Mouse (Mus musculus) stomach, embryonic 16.5 days (tissue): ENCODE measurements around the gene Fer1l5. TPM values are rescaled to one million over a fixed set of nuclear protein-coding genes. Genes with fewer than 3 reads are reported as not detected.

Experiments
- ATAC-seq: fragments of 200-750 bp; cut with Nextera tagmentation; 2 replicates; pipeline ENCODE4 v1.8.0; 2017; ENCODE audit warnings: moderate number of reproducible peaks, moderate TSS enrichment; ENCODE audit not compliant: insufficient read depth, low FRiP score
- H3K27ac ChIP-seq: fragments of 300-500 bp; sonication (generic); 2 replicates; pipeline ENCODE4 v1.5.1; 2014; ENCODE audit warnings: low read length
- H3K27me3 ChIP-seq: fragments of 300-500 bp; sonication (generic); 2 replicates; pipeline ENCODE4 v1.6.1; 2014; ENCODE audit warnings: low read length, control low read depth, mixed read lengths; ENCODE audit not compliant: control insufficient read depth, insufficient read depth
- H3K36me3 ChIP-seq: fragments of 300-500 bp; sonication (generic); 2 replicates; pipeline ENCODE4 v1.6.1; 2014; ENCODE audit warnings: low read length; ENCODE audit not compliant: control insufficient read depth, insufficient read depth
- H3K4me1 ChIP-seq: fragments of 300-500 bp; sonication (generic); 2 replicates; pipeline ENCODE4 v1.6.1; 2014; ENCODE audit warnings: low read length, control low read depth, mixed read lengths; ENCODE audit not compliant: control insufficient read depth, insufficient read depth
- H3K4me2 ChIP-seq: fragments of 300-500 bp; sonication (generic); 2 replicates; pipeline ENCODE4 v1.6.1; 2014; ENCODE audit warnings: low read depth, low read length, mixed read lengths
- H3K4me3 ChIP-seq: fragments of 300-500 bp; sonication (generic); replicated peaks from 2 replicates; pipeline ENCODE4 v1.5.1; 2014; ENCODE audit warnings: mild to moderate bottlenecking, low read length
- H3K9ac ChIP-seq: fragments of 300-500 bp; sonication (generic); 2 replicates; pipeline ENCODE4 v1.6.1; 2014; ENCODE audit warnings: low read length
- H3K9me3 ChIP-seq: fragments of 300-500 bp; sonication (generic); replicated peaks from 2 replicates; pipeline ENCODE4 v1.6.1; 2016; ENCODE audit warnings: low read length, control low read depth; ENCODE audit not compliant: control insufficient read depth
- WGBS: fragments of 180-500 bp; shearing (Covaris S2); extraction: QIAGEN DNeasy Blood & Tissue Kit; methylation state at CpG from one replicate; pipeline ENCODE4 v1.1.7; 2014; 5-methylcytosine and 5-hydroxymethylcytosine counted together
- polyA plus RNA-seq: library from polyadenylated mRNA; unstranded; fragments of >200 nt; fragmentation: Nextera tagmentation; extraction: Ambion mirVana; gene quantifications from 2 replicates; pipeline ENCODE4 v1.2.1, GENCODE M21; 2015

Gene Fer1l5
- polyA plus RNA-seq, 1 experiment from 2014 or later, result 0.96 TPM

DNA sequence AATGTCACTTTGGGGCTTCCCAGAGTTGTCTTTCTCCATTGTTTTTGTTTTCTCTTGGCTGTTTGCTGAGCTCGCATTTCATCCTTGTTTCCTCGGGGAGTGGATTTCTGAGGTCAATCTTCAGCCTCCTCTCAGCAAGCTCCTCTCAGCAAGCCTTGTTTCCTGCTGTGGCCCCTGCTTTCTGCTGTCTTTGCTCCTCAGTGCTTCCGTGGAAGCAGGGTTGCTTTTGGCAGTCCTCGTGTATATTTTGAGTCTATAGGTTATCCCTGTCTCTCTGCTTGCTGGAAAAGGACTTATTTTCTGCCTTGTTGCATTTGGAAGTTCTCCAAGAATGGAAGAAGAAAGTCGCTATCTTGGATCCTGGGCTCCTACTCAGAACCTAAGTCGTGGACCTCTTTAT lies 24.9 kb downstream of the Fer1l5 start:
- Histone ChIP-seq H3K4me2 (no peak overlapping the region), H3K27ac (no peak overlapping the region), H3K27me3 (no peaks in the 10 kb centered on the region), H3K9me3 (no peaks in the 10 kb centered on the region), H3K4me1 (no peaks in the 10 kb centered on the region), H3K9ac (no peak overlapping the region), H3K36me3 (no peaks in the 10 kb centered on the region), H3K4me3 (no peak overlapping the region)
- 26% methylated on average over 6 of the region's 6 CpGs for WGBS
- no peak for ATAC-seq

DNA sequence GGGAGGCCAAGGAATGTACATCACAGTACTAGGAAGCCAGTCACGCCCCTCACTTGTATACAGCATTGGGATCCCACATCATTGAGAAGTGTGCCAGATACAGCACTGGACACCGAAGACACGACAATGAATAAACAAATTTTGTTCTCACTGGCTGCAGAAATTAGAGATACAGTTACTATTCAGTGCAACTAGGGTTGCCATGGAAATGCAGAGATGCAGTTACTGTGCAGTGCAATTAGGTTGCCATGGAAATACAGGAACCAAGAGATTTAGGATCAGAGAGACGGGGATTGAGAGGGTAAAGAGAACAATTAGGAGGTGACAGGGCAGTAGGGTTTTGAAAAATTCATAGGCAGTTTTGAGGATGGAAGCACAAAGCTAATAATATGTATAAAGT lies 29.4 kb downstream of the Fer1l5 start:
- no peaks in the 10 kb centered on the region for H3K4me1 ChIP-seq
- H3K27me3 ChIP-seq, result no peaks in the 10 kb centered on the region
- no peak overlapping the region for H3K4me2 ChIP-seq
- no peak overlapping the region for H3K9ac ChIP-seq
- H3K27ac ChIP-seq, result no peak overlapping the region
- no peak overlapping the region for H3K4me3 ChIP-seq
- ATAC-seq, result no peak
- no peaks in the 10 kb centered on the region for H3K36me3 ChIP-seq
- H3K9me3 ChIP-seq, result no peaks in the 10 kb centered on the region
- WGBS, result 48% methylated on average over 4 of the region's 4 CpGs

DNA sequence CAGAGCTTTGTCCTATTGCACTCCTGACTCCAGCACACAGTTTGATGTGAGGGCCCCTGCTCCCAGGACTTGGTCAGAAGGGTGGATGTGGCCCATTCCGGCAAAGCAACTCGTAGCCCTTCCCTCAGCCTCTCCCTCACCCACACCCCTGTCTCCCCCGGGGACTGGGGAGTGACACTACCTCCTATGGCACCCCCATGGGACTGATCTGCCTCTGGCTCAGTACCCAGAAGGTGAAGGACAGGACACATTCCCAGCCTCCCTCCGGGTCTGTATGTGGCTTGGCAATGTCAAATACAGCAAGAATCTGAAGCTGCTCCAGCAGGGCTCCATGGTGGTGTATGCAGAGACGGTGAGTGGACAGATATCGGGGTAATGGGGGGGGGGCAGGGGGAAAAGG lies 32.4 kb downstream of the Fer1l5 start:
- Histone ChIP-seq H3K4me1 (no peaks in the 10 kb centered on the region), H3K4me2 (no peak overlapping the region), H3K27me3 (no peaks in the 10 kb centered on the region), H3K27ac (no peak overlapping the region), H3K36me3 (no peaks in the 10 kb centered on the region), H3K9me3 (no peaks in the 10 kb centered on the region), H3K4me3 (no peak overlapping the region), H3K9ac (no peak overlapping the region)
- 68% methylated on average over 6 of the region's 6 CpGs for WGBS
- no peak for ATAC-seq

DNA sequence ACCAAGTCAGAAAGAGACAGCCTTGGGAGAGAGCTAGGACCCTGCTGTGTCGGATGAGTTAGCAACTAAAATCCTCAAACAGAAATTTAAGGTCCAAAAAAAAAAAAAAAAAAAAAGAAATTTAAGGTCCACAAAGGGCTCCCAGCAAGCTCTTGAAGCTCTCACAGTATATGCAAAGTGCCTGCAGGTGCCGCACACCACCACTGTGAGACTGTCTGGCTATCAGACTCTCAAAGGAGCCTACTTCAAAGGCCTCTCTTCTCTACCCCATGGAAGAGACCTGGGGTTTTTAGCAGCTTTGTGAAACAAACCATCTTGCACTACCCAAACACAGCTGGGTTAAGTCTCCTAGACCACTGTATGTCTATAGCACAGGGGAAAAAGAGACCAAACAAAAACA lies 57.4 kb downstream of the Fer1l5 start:
- WGBS, result 88% methylated on average over 2 of the region's 2 CpGs

DNA sequence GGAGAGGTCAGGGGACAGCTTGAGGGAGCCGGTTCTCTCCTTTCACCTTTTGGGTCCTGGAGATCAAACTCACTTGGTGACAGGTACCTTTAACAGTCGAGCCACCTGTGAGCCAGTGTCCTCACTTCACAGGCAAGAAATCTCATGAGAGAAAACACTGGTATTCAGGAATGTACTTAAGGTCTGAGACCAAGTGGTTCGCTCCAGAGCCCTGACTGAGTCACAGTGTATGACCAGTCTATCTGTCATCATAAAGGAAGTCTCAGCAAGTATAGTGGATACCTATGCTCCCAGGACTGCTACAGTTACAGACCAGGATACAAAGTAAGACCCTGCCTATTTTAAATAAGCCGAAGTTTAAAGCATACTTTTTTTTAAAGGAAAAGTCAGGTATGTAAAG lies 60.9 kb downstream of the Fer1l5 start:
- no peak overlapping the region for H3K27ac ChIP-seq
- H3K9me3 ChIP-seq, result no peaks in the 10 kb centered on the region
- H3K4me1 ChIP-seq, result no peaks in the 10 kb centered on the region
- H3K4me3 ChIP-seq, result no peak overlapping the region
- H3K4me2 ChIP-seq, result no peak overlapping the region
- peaks cover 6% of the 10 kb centered on the region; the same call in 1 of the 2 replicates for H3K36me3 ChIP-seq
- no peak overlapping the region for H3K9ac ChIP-seq
- H3K27me3 ChIP-seq, result no peaks in the 10 kb centered on the region
- ATAC-seq, result no peak
- WGBS, result 72% methylated on average over 4 of the region's 4 CpGs

More for the DNA sequence above, 57.4 kb downstream of the Fer1l5 start:
- H3K4me1 ChIP-seq, result no peaks in the 10 kb centered on the region
- no peak for ATAC-seq
- H3K9ac ChIP-seq, result no peak overlapping the region
- H3K9me3 ChIP-seq, result no peaks in the 10 kb centered on the region
- no peak overlapping the region for H3K4me2 ChIP-seq
- H3K27me3 ChIP-seq, result no peaks in the 10 kb centered on the region
- H3K4me3 ChIP-seq, result no peak overlapping the region
- no peaks in the 10 kb centered on the region; the same call in 1 of the 2 replicates for H3K36me3 ChIP-seq
- no peak overlapping the region for H3K27ac ChIP-seq

DNA sequence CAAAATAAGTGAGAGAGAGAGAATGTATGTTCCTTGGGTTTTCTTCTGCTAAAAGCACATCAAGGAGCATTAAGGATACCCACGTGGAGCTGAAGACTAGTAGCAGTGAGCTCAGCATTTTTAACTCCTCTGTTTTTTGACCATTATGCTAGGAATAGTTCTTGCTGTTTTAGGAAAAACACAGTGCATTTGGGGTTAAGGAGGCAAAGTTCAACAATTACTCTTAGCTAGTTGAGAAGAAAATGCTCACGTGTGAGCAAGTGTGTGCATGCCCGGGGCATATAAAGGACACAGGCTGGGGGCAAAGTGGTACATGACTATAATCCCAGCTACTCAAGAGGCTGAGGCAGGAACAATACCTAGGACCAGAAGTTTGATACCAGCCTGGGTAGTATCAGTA lies 61.5 kb downstream of the Fer1l5 start:
- no peak overlapping the region for H3K27ac ChIP-seq
- no peak overlapping the region for H3K4me3 ChIP-seq
- H3K27me3 ChIP-seq, result no peaks in the 10 kb centered on the region
- no peak overlapping the region for H3K4me2 ChIP-seq
- WGBS, result 92% methylated on average over 3 of the region's 3 CpGs
- no peak for ATAC-seq
- H3K9ac ChIP-seq, result no peak overlapping the region
- peaks cover 9% of the 10 kb centered on the region; the same call in 1 of the 2 replicates for H3K36me3 ChIP-seq
- H3K4me1 ChIP-seq, result no peaks in the 10 kb centered on the region
- no peaks in the 10 kb centered on the region for H3K9me3 ChIP-seq

DNA sequence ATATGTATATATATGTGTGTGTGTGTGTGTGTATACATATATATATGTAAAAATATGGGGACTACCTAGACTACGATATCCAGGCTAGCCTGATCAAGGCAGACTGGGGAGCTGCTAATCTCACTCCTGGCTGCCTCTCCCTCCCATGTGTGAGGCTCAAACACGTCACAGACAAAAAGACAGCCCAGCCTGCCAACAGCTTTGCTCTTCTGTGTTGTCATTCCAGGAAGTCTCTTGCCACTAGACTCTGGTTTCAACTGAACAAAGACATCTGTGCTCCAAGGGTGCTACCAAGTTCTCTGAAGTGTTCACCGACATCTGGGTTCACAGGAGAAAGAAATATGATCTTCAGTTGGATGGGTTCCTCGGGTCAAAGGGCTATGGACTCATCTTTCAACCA lies 63.0 kb downstream of the Fer1l5 start:
- H3K4me2 ChIP-seq, result no peak overlapping the region
- H3K9me3 ChIP-seq, result no peaks in the 10 kb centered on the region
- H3K4me3 ChIP-seq, result no peak overlapping the region
- ATAC-seq, result no peak
- H3K27ac ChIP-seq, result no peak overlapping the region
- no peaks in the 10 kb centered on the region for H3K4me1 ChIP-seq
- peaks cover 11% of the 10 kb centered on the region; the same call in 1 of the 2 replicates for H3K36me3 ChIP-seq
- H3K27me3 ChIP-seq, result no peaks in the 10 kb centered on the region
- 65% methylated on average over 4 of the region's 4 CpGs for WGBS
- H3K9ac ChIP-seq, result no peak overlapping the region

DNA sequence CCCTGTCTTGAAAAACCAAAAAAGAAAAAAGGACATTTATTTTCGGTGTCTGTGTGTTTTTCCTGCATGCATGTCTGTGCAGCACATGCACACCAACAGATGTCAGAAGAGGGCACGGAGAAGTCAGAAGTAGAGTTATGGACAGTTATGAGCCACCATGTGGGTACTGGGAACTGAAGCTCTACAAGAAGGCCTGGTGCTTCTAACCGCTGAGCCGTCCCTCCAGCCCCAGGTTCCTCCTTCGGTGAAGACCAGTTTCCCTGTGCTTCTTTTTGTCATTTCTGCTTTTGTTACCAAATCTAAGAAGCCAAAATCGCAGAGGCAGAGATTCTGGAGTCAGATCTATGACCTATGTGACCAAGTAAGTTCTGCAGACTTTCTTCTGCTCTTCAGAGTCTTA lies 64.4 kb downstream of the Fer1l5 start:
- H3K4me1 ChIP-seq, result no peaks in the 10 kb centered on the region
- H3K4me3 ChIP-seq, result no peak overlapping the region
- no peak overlapping the region for H3K4me2 ChIP-seq
- 94% methylated on average over 6 of the region's 6 CpGs for WGBS
- peaks cover 11% of the 10 kb centered on the region; the same call in 1 of the 2 replicates for H3K36me3 ChIP-seq
- no peak overlapping the region for H3K27ac ChIP-seq
- no peak for ATAC-seq
- no peaks in the 10 kb centered on the region for H3K27me3 ChIP-seq
- H3K9ac ChIP-seq, result no peak overlapping the region
- H3K9me3 ChIP-seq, result no peaks in the 10 kb centered on the region

DNA sequence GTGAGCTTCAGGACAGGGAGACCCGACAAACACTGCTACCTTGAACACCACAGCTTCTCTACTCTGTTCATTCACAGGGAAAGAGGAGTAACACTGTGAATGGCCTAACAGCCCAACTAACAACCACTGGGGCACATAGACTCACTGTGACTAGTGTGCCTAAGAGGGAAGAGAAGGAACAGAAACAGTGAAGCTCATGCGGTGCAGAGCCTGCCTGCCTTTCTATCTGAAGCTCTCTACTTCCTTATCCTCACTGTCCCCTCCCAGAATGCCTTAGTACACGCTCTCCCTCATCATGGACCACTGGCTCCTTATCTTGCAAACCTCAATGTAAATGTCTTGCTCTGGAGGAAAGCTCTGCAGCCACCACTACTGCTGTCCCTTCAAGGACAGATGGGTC lies 65.1 kb downstream of the Fer1l5 start:
- no peak for ATAC-seq
- Histone ChIP-seq H3K36me3 (peaks cover 11% of the 10 kb centered on the region; the same call in 1 of the 2 replicates), H3K9me3 (no peaks in the 10 kb centered on the region), H3K27ac (no peak overlapping the region), H3K4me1 (no peaks in the 10 kb centered on the region), H3K9ac (no peak overlapping the region), H3K4me2 (no peak overlapping the region), H3K4me3 (no peak overlapping the region), H3K27me3 (no peaks in the 10 kb centered on the region)
- WGBS, result 87% methylated on average over 3 of the region's 3 CpGs

DNA sequence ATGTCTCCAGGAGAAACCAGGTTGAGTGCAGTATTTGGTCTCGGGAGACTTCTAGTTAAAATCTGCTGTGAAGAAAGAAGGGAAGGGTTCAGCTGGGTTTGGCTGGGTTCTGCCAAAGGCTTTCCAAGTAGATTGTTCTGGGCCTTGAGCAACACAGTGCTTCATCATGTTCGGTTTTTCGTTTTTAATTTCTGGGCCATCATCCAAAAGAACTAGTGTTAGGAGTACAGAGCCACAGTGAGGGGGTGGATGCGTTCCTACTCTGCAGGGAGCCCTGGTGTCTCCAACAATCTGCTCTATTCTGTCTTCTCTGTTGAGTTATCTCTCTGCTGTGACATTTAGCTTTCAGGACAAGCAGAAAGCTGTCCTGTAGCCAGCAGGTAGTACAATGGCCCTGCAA lies 69.0 kb downstream of the Fer1l5 start:
- Histone ChIP-seq H3K4me3 (no peak overlapping the region), H3K27me3 (no peaks in the 10 kb centered on the region), H3K9me3 (no peaks in the 10 kb centered on the region), H3K9ac (no peak overlapping the region), H3K36me3 (0 out of 2 replicates have a peak, but pooled peaks cover 11% of the 10 kb centered on the region), H3K4me2 (no peak overlapping the region), H3K4me1 (peaks cover 10% of the 10 kb centered on the region; the same call in 1 of the 2 replicates), H3K27ac (no peak overlapping the region)
- 66% methylated on average over 4 of the region's 4 CpGs for WGBS
- no peak for ATAC-seq
